Mouse (Mus musculus): ENCODE measurements around the gene Cycs.
"Not testable (repeated sequence)": the region's sequence is repeated elsewhere in the genome, so short reads cannot be mapped to it uniquely, and the experiment has no call there.

Cycs gene

DNA sequence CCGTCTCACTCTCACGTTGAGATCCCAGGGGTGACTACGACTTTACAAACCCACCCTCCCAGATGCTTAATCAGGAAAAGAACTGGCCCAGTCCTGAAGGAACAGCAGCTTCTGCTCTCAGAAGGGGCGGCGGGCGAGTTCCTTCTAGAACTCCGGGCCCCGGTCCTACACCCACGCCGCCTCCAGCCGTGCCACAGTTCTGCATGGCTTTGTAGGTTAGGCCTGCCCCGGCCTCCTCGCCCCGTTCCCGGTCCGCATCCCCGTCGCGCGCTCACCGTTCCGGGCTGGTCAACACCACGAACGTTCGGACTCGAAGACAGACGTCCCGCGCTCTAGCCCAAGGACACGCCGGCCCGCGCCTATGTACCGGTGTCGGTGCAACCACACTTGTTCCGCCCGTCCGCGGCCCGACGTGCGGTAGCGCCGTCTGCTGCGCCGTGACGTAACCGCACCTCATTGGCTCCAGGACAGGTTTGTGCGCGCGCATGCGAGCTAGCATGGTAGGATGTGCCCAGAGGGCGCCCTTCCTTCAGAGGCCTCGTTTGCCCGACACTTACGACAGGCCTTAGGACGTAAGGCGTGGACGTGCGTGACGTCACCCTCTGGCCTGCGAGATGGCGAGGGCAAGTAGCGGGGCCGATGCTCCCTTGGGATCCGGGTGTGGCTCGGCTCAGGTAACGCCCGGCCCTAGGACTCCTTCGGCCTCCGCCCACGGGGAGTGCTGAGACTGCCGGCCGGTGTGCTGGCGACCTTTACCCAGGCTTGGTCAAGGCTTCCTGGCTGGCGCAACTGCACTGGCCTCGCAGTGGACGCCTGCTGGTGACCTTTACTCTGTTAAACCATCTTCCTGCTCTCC is at the start of gene Cycs:
Gene Cycs, minus strand, starts transcription at position 398 of the 856 bp plus-strand sequence.
- DNase-seq (ENCODE audit: extremely low spot score, low spot score) = peak; percentile 100

DNA sequence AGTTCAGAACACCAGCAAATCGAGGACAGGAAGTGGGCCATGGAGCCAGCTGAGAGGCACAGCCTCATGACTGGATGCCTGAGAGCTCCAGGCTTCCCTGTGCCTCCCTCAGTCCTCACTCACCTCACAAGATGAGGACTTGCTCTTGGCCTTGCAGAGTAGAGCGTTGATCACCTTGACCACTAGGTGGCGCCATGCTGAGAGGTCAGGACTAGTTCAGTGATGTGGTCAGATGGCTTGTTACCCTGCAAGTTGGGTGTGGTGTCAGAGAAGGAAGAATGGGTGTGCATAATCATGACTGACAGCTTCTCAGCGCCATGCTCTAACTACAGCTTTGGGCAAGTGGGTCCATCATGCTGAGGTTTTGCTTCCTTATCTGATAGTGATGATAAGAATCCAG is 35.3 kb upstream of the Cycs start:
- peak; percentile 65 for DNase-seq (ENCODE audit: extremely low spot score, low spot score)

DNA sequence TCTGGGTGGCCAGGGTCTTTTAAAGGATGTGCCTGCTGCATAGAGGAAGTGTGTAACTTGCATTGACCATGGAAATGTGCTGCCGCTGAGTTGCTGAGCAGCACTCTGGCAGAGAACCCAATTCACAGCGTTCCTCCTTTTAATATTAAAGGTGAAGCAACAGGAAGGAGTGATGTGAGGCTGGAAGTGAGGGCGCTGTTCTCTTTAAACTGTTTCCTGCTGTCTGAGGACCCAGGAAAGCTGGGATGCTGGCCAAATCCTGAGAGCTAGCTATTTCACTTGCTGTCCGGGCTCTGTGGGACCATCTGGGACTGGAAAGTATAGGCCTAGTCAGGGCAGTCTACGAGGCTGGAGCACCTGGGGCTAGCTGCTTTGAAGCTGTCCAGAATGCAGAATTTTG is 32.2 kb upstream of the Cycs start:
- DNase-seq (ENCODE audit: extremely low spot score, low spot score) = no peak

DNA sequence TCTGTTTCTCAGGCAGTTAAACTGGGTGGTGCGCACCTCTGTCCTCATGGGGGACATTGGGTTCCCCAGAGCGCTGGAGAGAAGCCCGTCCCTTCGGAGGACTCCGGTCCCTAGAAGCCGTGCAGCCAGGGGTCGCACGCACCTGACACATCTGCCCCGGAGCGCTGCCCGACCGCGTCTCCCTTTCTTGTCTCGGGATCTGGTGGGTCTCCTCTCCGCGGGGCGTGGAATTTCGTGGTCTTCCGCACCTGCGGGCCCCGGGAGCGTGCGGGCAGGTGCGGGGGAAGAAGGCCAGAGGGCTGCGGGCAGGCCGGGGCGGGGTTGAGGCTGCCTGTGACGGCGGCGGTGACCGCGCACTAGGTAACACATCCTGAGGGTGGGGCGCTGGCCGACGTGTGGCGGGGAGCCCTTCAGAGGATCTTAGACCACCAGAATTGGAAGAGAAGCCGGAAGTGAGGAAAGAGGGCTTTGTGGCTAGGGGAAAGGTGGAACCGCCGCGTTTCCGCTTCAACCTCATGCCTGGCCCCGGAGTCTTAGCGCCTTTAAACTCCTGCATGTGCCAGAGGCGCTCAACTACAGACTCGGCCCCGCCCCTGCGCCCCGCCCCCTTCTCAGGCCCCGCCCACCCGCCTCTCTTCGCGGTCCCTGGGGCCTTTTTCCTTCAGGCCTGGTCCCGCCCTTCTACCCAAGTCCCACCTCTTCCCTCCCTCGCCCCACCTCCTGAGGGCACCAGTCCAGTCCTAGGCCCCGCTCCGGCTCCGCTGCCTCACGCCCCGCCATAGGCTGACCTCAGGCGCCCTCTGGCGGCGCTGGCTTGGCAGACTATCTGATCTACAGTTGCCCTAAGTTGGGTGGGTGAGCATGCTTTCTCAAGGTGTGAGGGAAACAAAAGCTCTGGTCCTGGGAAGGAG is 30.2 kb upstream of the Cycs start, which contains the start of gene 4921507P07Rik:
Gene 4921507P07Rik, minus strand, starts transcription at position 332 of the 911 bp plus-strand sequence.
- DNase-seq (ENCODE audit: extremely low spot score, low spot score) = peak; percentile 93

DNA sequence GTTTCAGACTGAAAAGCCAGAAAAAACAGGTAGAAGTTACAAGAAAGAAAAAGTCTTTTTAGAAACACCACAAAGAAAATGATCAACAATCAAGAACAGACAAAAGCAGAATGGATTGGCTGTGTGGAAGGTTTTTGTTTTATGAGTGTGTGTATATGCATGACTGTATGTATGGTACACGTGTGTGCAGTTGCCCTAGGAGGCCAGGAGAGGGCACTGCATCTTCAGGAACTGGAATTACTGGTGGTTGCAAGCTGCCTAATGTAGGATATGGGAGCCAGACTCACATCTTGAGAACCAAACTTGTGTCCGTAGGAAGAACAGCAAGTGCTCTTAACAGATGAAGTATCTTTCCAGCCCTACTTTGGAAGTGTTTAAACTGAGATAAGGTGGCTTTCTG is 28.0 kb upstream of the Cycs start:
- DNase-seq (ENCODE audit: extremely low spot score, low spot score) = no peak

DNA sequence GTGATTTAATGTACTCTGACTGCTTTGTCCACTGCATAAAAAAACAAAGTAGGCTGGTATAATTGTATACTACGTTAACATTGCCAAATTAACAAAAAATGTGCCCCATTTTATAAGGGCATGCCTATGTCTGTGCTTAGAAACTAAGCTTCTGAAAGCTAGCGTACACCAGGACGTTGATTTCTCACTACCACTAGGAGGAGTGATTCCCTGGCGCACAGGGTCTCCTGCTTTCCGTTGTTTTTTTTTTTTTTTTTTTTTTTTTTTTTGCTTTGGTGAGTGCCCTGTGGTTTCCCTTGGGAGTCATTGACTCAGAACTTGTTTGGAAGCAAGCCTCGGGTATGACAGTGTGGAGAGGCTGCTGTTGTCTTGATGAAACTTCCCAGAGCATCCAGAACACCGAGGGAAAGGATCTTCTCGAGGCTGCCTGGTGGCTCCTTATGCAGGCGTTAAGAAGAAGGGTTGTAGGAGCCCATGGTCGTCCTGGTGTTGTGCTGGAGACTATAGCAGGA is 27.1 kb upstream of the Cycs start:
- DNase-seq (ENCODE audit: extremely low spot score, low spot score) = no peak

DNA sequence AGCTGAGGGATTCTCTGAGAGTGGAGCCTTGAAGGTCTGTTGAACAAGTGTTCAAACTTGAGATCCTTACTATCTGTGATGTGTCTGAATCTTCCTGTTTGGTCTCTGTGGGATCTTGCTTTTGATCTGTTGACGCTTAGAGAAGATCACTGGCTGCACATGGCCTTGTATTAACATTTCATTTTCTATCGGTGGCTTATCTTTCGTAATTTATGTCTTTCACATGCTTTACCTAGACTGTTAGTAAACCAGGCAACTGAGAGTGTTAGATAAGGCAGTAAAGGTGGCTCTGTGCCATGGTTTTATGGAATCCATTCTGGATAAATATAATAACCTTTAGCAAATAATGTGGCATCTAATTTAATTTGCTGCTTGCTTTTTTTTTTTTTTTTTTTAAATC is 23.9 kb upstream of the Cycs start:
- no peak for DNase-seq (ENCODE audit: extremely low spot score, low spot score)

DNA sequence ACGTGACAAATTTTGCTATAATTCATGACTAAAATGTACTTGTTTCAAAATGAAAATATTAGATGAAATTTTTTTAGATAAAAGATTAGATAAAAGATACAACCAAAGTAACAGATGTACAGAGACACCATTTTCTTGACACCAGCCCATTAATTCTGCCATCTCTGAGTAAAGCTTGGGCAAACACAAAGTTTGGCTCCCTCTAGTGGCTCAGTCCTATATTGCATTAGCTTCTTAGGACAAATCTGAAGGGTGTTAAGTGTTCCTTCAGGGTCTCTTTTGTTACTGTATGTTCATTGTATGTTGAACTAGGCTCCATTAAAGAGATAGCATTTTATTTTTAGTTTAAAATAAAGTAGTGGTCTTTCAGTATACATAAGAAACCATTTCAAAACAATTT is 21.9 kb upstream of the Cycs start:
- peak; percentile 27 for DNase-seq (ENCODE audit: extremely low spot score, low spot score)

DNA sequence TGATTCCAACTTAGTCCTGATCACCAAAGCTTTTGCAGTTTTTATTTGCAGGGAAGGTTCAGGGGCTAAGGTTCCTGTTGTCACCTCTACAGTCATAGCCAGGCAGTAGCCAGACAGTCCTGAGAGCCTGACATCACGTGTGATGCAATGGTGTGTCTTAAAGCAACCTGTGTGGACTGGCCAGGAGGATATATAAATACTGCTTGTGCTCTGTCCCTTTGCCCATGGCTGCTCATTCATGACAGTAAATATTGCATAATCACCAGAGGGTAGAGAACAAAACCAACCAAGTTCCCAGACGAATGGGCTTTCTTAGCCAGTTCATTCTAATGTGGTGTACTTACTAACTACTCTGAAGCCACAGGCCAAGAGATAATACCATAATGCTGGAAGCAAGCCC is 21.1 kb upstream of the Cycs start:
- DNase-seq (ENCODE audit: extremely low spot score, low spot score) = no peak

DNA sequence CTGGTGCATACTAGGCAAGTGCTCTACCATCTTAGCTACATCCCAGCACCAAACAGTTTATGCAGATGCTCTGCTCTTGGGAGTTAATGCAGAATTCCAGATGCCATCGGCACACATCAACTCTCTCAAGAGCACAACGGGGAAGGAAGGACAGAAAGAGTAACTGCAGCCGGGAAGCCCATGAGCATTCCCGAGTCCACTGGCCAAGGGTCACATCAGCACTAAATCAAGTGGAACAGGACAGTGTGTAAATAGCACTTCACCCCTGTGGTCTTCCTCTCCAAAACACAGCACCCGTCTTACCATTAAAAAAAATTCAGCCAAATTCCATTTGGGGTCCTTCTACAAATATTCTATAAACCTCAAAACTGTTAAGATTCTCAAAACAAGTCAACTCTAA is 20.0 kb upstream of the Cycs start:
- peak; percentile 15 for DNase-seq (ENCODE audit: extremely low spot score, low spot score)

DNA sequence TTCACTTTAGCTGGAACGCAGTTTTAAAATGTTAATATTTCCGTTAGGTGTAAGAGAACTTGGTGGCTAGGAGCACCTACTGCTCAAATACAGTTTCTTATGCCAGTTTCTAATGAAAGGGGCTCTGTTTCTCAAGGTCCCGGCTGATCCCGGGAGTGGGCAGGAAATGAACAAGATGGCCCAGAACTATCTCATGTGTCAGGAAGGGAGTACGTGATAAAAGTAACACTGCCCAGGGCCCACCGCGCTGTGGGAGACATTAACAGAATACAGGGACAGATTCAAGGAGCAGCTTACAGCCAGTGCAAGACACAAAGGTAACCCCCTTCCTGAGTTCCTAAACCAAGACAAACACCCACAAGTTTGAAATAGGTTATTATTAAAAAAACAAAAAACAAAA is 19.4 kb upstream of the Cycs start:
- no peak for DNase-seq (ENCODE audit: extremely low spot score, low spot score)

DNA sequence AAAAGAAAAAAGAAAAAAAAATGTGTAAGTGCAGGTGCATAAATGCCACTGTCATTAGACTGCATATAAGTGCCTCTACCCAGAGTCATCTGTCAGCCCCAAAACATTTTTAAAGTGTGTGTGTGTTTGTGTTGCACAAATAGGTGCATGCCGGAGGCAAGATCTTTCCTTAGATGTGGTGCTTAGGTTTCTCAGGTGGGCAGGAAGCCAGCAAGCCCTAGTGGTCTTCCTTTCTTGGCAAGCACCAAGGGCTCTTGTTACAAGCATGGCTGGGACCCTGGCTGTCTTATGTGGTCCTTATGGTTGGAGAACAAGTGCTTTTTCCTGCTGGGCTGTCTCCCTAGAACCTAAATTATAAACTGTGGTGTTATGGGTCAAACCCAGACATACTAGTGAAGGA is 5.3 kb upstream of the Cycs start:
- no peak for DNase-seq (ENCODE audit: extremely low spot score, low spot score)

DNA sequence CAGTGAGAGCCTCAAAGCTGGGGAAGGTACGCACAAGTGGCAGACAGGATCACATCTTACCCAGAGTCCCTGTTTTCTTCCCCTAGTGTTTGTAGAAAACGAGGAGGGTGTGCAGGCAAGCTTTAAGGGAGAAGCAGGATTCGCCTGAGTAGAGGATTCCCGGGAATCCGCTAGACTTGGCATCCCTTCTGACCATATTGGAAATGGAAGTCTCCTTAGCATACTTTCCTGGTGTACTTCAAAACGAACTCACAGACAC is 588 bp upstream of the Cycs start:
- DNase-seq (ENCODE audit: extremely low spot score, low spot score) = no peak

DNA sequence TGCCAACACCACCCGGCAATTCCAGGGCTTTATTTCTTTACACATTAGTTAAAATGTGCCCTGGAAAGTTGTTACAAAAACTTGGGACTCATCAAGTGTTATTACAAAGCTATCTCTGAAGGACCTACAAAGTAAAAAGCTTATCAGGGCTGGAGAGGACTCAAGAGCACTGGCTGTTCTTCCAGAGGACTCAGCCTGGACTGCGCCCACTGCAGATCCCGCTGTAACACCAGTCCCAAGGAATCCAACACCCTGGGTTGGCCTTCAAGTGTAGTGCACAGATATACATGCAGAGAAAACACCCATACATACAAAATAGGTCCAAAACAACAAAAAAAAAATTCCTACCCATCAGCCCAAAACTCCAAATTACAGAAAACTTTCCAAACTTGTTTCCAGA is 2.7 kb downstream of the Cycs start:
- no peak for DNase-seq (ENCODE audit: extremely low spot score, low spot score)

DNA sequence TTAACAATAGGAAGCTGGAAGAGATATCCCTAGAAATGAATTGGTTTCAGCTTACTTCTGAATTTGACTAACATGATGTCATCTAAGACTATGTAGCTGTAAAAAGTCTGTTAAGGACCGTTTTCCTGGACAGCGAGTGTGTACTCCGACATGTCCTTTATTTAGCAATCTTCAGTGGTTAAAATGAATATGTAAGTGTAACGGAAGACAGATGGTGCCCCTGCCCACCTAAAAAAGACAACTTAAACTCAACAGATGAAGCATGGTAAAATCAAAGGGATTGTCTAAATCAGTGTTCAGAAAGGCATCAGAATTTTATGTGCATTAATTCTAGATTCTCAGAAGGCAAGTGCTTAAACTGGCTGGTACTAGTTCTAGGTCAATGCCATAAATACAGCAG is 3.9 kb downstream of the Cycs start:
- DNase-seq (ENCODE audit: extremely low spot score, low spot score) = no peak

DNA sequence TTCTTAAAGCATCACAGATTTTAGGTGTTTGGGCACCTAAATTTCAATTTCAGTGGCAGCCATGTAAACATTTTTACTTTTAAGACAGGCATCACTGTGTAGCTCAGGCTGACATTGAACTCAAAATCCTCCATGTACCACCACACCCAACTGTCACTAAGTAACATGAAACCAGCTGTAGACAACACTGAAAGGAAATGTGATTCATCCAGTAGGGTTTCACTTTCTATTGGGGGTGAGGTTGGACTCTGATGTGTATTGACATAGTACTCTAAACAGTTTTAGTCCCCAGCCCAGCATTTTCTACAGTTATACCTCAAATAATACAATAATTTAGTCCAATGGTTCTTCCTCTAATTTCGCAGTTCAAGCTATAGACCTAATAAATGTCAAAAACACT is 5.6 kb downstream of the Cycs start:
- no peak for DNase-seq (ENCODE audit: extremely low spot score, low spot score)

DNA sequence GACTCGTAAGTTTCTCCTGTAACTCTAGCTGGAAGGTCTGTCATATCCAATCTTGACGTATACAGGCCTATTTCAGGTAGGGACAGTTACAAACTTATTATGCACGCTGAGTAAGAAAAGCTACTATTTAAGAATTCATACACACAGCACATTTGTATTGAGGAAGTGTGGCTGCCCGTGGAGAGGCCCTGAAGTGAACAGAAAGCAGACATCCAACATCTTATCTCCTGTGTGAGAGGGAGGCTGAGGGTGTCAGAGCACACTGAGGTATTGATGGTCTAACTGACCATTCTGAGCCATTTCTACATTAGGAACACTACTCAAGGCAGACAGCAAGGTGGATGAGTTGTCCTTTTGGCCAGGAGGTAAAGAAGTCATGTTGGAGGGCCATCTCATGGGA is 7.5 kb downstream of the Cycs start:
- DNase-seq (ENCODE audit: extremely low spot score, low spot score) = no peak

DNA sequence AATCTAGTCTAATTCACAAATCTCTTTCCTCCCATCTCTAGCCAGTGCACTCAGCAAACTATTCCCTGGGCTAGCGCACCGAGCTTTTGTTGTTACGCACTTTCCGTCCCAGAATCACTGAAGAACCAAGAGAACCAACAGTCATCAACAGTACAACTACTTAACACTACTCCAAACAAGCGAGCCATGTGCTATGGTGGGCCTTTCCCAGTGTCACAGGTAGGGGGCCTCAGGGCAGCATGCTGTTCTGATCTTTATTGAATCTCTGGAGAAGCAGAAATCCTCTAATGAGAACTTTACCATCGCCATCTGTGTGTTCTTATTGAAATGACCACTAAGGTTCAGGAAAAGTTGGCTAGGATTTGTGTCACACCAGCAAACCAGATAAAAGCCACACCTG is 8.8 kb downstream of the Cycs start:
- no peak for DNase-seq (ENCODE audit: extremely low spot score, low spot score)

DNA sequence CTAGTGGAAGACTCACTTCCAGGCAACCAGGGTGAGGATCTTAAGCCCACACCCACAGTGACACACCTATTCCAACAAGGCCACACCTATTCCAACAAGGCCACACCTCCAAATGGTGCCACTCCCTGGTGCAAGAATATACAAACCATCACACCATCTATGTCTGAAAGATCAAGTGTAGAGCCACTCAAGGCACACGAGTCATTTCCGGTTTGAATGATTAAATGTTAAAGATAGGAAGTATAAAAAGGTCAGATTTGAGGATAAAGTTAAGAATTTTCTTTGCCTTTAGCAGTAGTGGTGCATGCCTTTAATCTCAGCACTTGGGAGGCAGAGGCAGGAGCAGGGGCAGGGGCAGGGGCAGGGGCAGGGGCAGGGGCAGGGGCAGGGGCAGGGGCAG is 12.1 kb downstream of the Cycs start:
- DNase-seq (ENCODE audit: extremely low spot score, low spot score) = not testable (repeated sequence)

DNA sequence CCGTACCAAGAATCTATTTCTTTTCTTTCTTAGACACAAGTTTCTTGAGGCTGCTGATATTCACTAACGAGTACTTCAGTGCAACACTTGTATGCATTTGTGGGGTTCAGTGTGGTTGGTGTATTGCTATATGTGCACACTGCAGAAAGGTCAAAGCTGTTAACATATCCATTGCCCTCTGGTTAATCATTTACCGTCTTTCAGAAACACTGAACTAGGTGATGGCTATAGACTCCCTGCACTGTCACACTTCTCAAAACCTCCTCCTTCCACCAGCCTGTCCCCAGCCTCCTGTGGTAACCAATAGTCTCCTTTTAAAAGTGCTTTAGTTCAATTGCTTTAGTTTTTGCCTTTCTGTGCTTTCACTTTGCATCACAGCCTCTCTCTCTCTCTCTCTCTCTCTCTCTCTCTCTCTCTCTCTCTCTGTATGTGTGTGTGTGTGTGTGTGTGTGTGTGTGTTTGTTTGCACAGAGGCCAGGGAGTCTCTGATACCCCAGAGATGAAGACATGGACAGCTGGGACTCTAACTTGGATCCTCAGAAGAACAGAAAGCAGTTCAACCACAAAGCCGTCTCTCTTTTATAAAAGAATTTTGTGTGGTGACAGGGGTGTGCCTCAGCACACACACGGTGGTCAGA is 13.3 kb downstream of the Cycs start:
- DNase-seq (ENCODE audit: extremely low spot score, low spot score) = no peak

DNA sequence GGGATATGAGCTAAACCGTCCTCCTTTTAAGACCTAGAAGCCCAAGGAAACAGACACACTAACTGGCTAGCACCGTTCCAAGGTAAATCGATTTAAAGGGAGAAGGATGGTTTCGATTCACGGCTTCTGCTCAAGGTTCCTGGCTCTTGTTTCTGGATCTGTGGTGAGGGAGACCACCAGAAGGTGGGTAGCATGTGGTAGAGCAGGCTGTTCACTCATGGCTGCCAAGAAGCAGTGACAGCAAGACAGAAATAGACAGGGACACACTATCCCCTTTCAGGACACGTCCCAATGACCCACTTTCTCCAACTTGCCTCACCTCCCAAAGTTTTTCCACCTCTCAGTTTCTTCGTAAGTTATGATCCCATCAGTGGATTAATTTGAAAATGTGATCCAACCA is 16.5 kb downstream of the Cycs start:
- no peak for DNase-seq (ENCODE audit: extremely low spot score, low spot score)

DNA sequence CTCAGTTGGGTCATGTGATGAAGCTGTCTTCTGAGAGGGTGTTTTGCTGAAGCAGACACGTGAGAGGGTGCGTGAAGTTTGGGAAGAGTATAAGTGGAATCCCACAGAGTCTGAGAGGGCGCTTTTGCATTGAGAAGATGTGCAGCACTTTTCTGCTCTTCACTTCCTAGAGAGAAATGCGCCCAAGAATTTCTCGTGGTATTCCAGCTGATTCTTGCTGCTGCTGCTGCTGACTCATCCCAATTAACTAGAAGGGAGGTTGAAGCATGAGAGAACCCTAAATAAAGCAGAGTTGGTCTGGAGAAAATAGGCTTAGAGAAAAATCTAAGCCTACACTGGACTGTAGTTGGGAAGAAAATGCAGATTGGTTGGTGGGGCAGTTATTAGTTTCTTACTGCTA is 17.3 kb downstream of the Cycs start:
- no peak for DNase-seq (ENCODE audit: extremely low spot score, low spot score)
